In genomic region chr11:5499961-5500644, GRCm38 (mm10) we compare ENCODE assay signal across 14 mouse cellular contexts. TPM values are rescaled to one million over a fixed set of nuclear protein-coding genes. Genes with fewer than 3 reads are reported as not detected.
DNase-seq lines count a peak whose midpoint lies in the region; ATAC-seq and TF ChIP-seq lines count a peak whose summit lies in the region.
"Had no signal": no experiment of that assay in that cellular context is flagged by ENCODE, and none has a peak within 500 bp of the region (broad histone marks: within the 10 kb centered on the region; RNA-seq: fewer than 3 reads in every experiment).

No protein-coding gene starts in this region.

- no peak overlapping the region for H3K4me3 ChIP-seq in gastrocnemius, adult 2 months
- no peak overlapping the region for H3K4me3 ChIP-seq in CH12.LX (replicated peaks in 1 of 3; ENCODE audit: low read depth in 2 of 3, low read length in 2 of 3, poor library complexity in 1 of 3)
- H3K4me3 ChIP-seq in liver, embryonic 13.5 days (replicated peaks): no peak overlapping the region
- H3K4me3 ChIP-seq: heart, embryonic 12.5 days; limb, embryonic 15.5 days had no signal

- H3K36me3 ChIP-seq in CH12.LX (replicated peaks in 1 of 2; ENCODE audit: control insufficient read depth in 1 of 2, insufficient read depth in 1 of 2, low read length in 1 of 2): peaks cover 3 to 22% of the 10 kb centered on the region in 2 experiments
- H3K36me3 ChIP-seq in liver, embryonic 13.5 days: no peaks in the 10 kb centered on the region
- H3K36me3 ChIP-seq: heart, embryonic 12.5 days; limb, embryonic 15.5 days had no signal

- no peaks in the 10 kb centered on the region for H3K27me3 ChIP-seq in CH12.LX (replicated peaks)
- no peaks in the 10 kb centered on the region for H3K27me3 ChIP-seq in liver, embryonic 13.5 days
- H3K27me3 ChIP-seq: heart, embryonic 12.5 days; limb, embryonic 15.5 days had no signal

- no peak for TF ChIP-seq CTCF in gastrocnemius, adult 2 months (IDR thresholded peaks at IDR 0.05)
- TF ChIP-seq CTCF in CH12.LX (conservative IDR thresholded peaks at IDR 0.05 in 1 of 2, IDR thresholded peaks at IDR 0.05 in 1 of 2; ENCODE audit: low read depth in 2 of 2, low read length in 2 of 2): no peak

- TF ChIP-seq EP300 in CH12.LX (IDR thresholded peaks at IDR 0.05; ENCODE audit: low read length): peak; percentile 88

- intact Hi-C loops in gastrocnemius, adult 2 months (cut with DNase I): no loop called here

- no peak for DNase-seq in gastrocnemius, adult 2 months
- no peak for DNase-seq in gastrocnemius, adult 8-10 months (ENCODE audit: low spot score in 2 of 2)
- peak; percentile 37 for DNase-seq in CH12.LX (ENCODE audit: extremely low read depth)
- DNase-seq in liver, embryonic 13.5 days: no peak
- DNase-seq in thymus, adult 18-20 months: peak; percentile 61 to 79
- DNase-seq in MN1 (ENCODE audit: low spot score): no peak
- DNase-seq in cerebellum, adult 18-20 months: no peak
- DNase-seq in cerebellum, postnatal 10 days: no peak
- DNase-seq: adrenal gland, postnatal 10 days; gastrocnemius, postnatal 10 days; layer of hippocampus, postnatal 36 days had no signal

- H3K79me2 ChIP-seq in CH12.LX (replicated peaks; ENCODE audit: control insufficient read depth, extremely low read depth, insufficient read depth, poor library complexity, severe bottlenecking): no peaks in the 10 kb centered on the region

- no peak overlapping the region for H3K4me2 ChIP-seq in CH12.LX (ENCODE audit: insufficient read depth, low read depth, poor library complexity, severe bottlenecking)
- H3K4me2 ChIP-seq in liver, embryonic 13.5 days: 0 out of 2 replicates have a peak overlapping the region, but pooled peaks have one; percentile 31
- H3K4me2 ChIP-seq: heart, embryonic 12.5 days; hindbrain, embryonic 14.5 days; limb, embryonic 15.5 days had no signal

- WGBS in liver, embryonic 13.5 days (ENCODE audit: insufficient replicate concordance): 57% methylated on average over 11 of the region's 11 CpGs

- peaks cover 9% of the 10 kb centered on the region for H3K9me3 ChIP-seq in CH12.LX (replicated peaks; ENCODE audit: low read length)
- no peaks in the 10 kb centered on the region for H3K9me3 ChIP-seq in liver, embryonic 13.5 days (replicated peaks)
- H3K9me3 ChIP-seq: limb, embryonic 15.5 days had no signal

- TF ChIP-seq RAD21 in CH12.LX (IDR thresholded peaks at IDR 0.05; ENCODE audit: low read depth, low read length): no peak

- H3K9ac ChIP-seq in CH12.LX (ENCODE audit: insufficient read depth, low read depth): no peak overlapping the region
- peak overlapping the region; percentile 8; the same call in 1 of the 2 replicates for H3K9ac ChIP-seq in liver, embryonic 13.5 days
- H3K9ac ChIP-seq: heart, embryonic 12.5 days; hindbrain, embryonic 14.5 days; limb, embryonic 15.5 days had no signal

- ATAC-seq in liver, embryonic 13.5 days (ENCODE audit: low read depth): no peak

- dilution Hi-C loops in CH12.LX (cut with MboI; ENCODE audit: extremely low pct_ligation_motif_present, extremely low pct_unique_long_range_greater_than_20kb, low sequenced_read_pairs): no loop called here

- no peak for TF ChIP-seq POLR2A in CH12.LX (IDR thresholded peaks at IDR 0.05; ENCODE audit: low read depth, low read length)

- in situ Hi-C loops in CH12.LX (cut with MboI; ENCODE audit: low pct_ligation_motif_present, low pct_unique_long_range_greater_than_20kb, low sequenced_read_pairs): no loop called here

- H3K4me1 ChIP-seq in CH12.LX (ENCODE audit: control insufficient read depth in 1 of 2, insufficient read depth in 2 of 2): peaks cover 11 to 43% of the 10 kb centered on the region in 2 experiments
- H3K4me1 ChIP-seq in liver, embryonic 13.5 days (replicated peaks): peaks cover 31% of the 10 kb centered on the region
- H3K4me1 ChIP-seq: limb, embryonic 15.5 days had no signal

- H3K27ac ChIP-seq in gastrocnemius, adult 2 months: peak overlapping the region; percentile 50; the same call in 1 of the 2 replicates
- no peak overlapping the region for H3K27ac ChIP-seq in CH12.LX (ENCODE audit: insufficient read depth, low read depth)
- peak overlapping the region; percentile 77 for H3K27ac ChIP-seq in liver, embryonic 13.5 days
- H3K27ac ChIP-seq: hindbrain, embryonic 14.5 days; limb, embryonic 15.5 days had no signal

TF ChIP-seq in CH12.LX, 34 proteins besides CTCF, POLR2A, EP300 and RAD21:
- TF ChIP-seq TCF12 (IDR thresholded peaks at IDR 0.05; ENCODE audit: low read depth, low read length) (peak; percentile 96), CHD1 (IDR thresholded peaks at IDR 0.05; ENCODE audit: low read depth, low read length) (no peak), BHLHE40 (IDR thresholded peaks at IDR 0.05; ENCODE audit: low read depth, low read length) (peak; percentile 54), ZKSCAN1 (IDR thresholded peaks at IDR 0.05; ENCODE audit: borderline replicate concordance, low read depth, low read length) (no peak), SMC3 (IDR thresholded peaks at IDR 0.05; ENCODE audit: low read depth, low read length) (no peak), POLR2AphosphoS2 (IDR thresholded peaks at IDR 0.05; ENCODE audit: low read depth, low read length) (no peak), HCFC1 (IDR thresholded peaks at IDR 0.05; ENCODE audit: low read depth, low read length) (no peak), PAX5 (IDR thresholded peaks at IDR 0.05; ENCODE audit: low read length) (no peak), MAX (IDR thresholded peaks at IDR 0.05; ENCODE audit: low read length) (no peak), IRF4 (IDR thresholded peaks at IDR 0.05; ENCODE audit: low read depth, low read length) (peak; percentile 56; the same call in 1 of the 2 replicates), RCOR1 (conservative IDR thresholded peaks at IDR 0.05; ENCODE audit: low read depth, low read length) (peak; percentile 79; the same call in 1 of the 2 replicates), ETS1 (conservative IDR thresholded peaks at IDR 0.05; ENCODE audit: low read depth, low read length) (peak; percentile 21; the same call in 1 of the 2 replicates), MAZ (IDR thresholded peaks at IDR 0.05; ENCODE audit: low read depth, low read length) (no peak), UBTF (IDR thresholded peaks at IDR 0.05; ENCODE audit: low read depth, low read length) (no peak), ELF1 (IDR thresholded peaks at IDR 0.05; ENCODE audit: low read depth, low read length) (no peak), USF2 (conservative IDR thresholded peaks at IDR 0.05; ENCODE audit: low read depth, low read length) (no peak), ZC3H11A (IDR thresholded peaks at IDR 0.05; ENCODE audit: low read depth, low read length) (no peak), NRF1 (IDR thresholded peaks at IDR 0.05; ENCODE audit: low read depth, low read length) (no peak), JUN (IDR thresholded peaks at IDR 0.05; ENCODE audit: insufficient read depth, low read depth, low read length) (no peak), SIN3A (IDR thresholded peaks at IDR 0.05; ENCODE audit: low read length) (0 out of 2 replicates have a peak, but pooled peaks have one; percentile 47), ZMIZ1 (IDR thresholded peaks at IDR 0.05; ENCODE audit: low read depth, low read length) (no peak), TBP (conservative IDR thresholded peaks at IDR 0.05; ENCODE audit: low read depth, low read length) (no peak), MXI1 (IDR thresholded peaks at IDR 0.05; ENCODE audit: low read depth, low read length) (no peak; the same call in 1 of the 2 replicates), CHD2 (IDR thresholded peaks at IDR 0.05; ENCODE audit: low read length) (no peak; the same call in 1 of the 2 replicates), ZNF384 (IDR thresholded peaks at IDR 0.05; ENCODE audit: low read depth, low read length) (no peak), GABPA (IDR thresholded peaks at IDR 0.05; ENCODE audit: insufficient replicate concordance, low read depth, low read length) (no peak), MAFK (IDR thresholded peaks at IDR 0.05; ENCODE audit: insufficient replicate concordance, low read length) (no peak), KAT2A (IDR thresholded peaks at IDR 0.05; ENCODE audit: insufficient replicate concordance, low read length) (no peak), E2F4 (IDR thresholded peaks at IDR 0.05; ENCODE audit: insufficient replicate concordance, low read depth, low read length) (no peak), MEF2A (IDR thresholded peaks at IDR 0.05; ENCODE audit: borderline replicate concordance, low read depth, low read length) (peak; percentile 39; the same call in 1 of the 2 replicates), JUND (conservative IDR thresholded peaks at IDR 0.05; ENCODE audit: low read depth, low read length) (no peak), MYC (IDR thresholded peaks at IDR 0.05; ENCODE audit: low read depth, low read length) (no peak)

RNA-seq across cellular contexts. Expression of gene Xbp1, which starts 20.4 kb away (rescaled TPM):
- total RNA-seq in gastrocnemius, adult 2 months (2021): 10 to 100 TPM; 64.5 to 70.5 TPM
- 100 to 1,000 TPM in 1 of 4 experiments, 10 to 100 TPM in 3; 57.4 to 110 (median 72.7) TPM for total RNA-seq in gastrocnemius, adult 8-10 months (2022)
- 111 and 148 TPM in 2 replicates for total RNA-seq in CH12.LX (2012; rRNA removed)
- total RNA-seq in CH12.LX (2014; rRNA removed): 128 and 133 TPM in 2 replicates
- polyA plus RNA-seq in CH12.LX (2012; ENCODE audit: insufficient read length, low read depth): 108 and 131 TPM in 2 replicates
- polyA plus RNA-seq in liver, embryonic 13.5 days (2015; fragmentation: Nextera tagmentation; extraction: Ambion mirVana): 82.1 and 95.7 TPM in 2 replicates

RNA-seq across cellular contexts. Expression of gene Ccdc117, which starts 41.9 kb away (rescaled TPM):
- 10 to 100 TPM; 16.3 to 30.0 TPM for total RNA-seq in gastrocnemius, adult 2 months (2021)
- total RNA-seq in gastrocnemius, adult 8-10 months (2022): 10 to 100 TPM; 19.2 to 27.7 (median 24.0) TPM
- 27.0 and 31.8 TPM in 2 replicates for total RNA-seq in CH12.LX (2012; rRNA removed)
- 38.9 and 44.2 TPM in 2 replicates for total RNA-seq in CH12.LX (2014; rRNA removed)
- 24.1 and 24.3 TPM in 2 replicates for polyA plus RNA-seq in CH12.LX (2012; ENCODE audit: insufficient read length, low read depth)
- 8.6 and 11.4 TPM in 2 replicates for polyA plus RNA-seq in liver, embryonic 13.5 days (2015; fragmentation: Nextera tagmentation; extraction: Ambion mirVana)

RNA-seq across cellular contexts. Expression of gene Znrf3, which starts 55.5 kb away (rescaled TPM):
- total RNA-seq in gastrocnemius, adult 2 months (2021): 1 to 10 TPM; 5.7 to 6.9 TPM
- total RNA-seq in gastrocnemius, adult 8-10 months (2022): 1 to 10 TPM; 5.4 to 6.7 (median 6.3) TPM
- total RNA-seq in CH12.LX (2012; rRNA removed) (1.3 and 1.7 TPM in 2 replicates), CH12.LX (2014; rRNA removed) (0.93 and 1.1 TPM in 2 replicates)
- polyA plus RNA-seq in CH12.LX (2012; ENCODE audit: insufficient read length, low read depth): 2.0 and 2.7 TPM in 2 replicates
- 4.1 and 4.6 TPM in 2 replicates for polyA plus RNA-seq in liver, embryonic 13.5 days (2015; fragmentation: Nextera tagmentation; extraction: Ambion mirVana)

Comparison
In these comparisons a context has a peak if more than half of its experiments do, and no peak if none do; other contexts are left out.
1. DNase-seq: peak in CH12.LX (single experiment) and thymus, adult 18-20 months (2 of 2); none in gastrocnemius, adult 2 months (single experiment), gastrocnemius, adult 8-10 months (0 of 2), liver, embryonic 13.5 days (single experiment), MN1 (single experiment), cerebellum, adult 18-20 months (0 of 2) and cerebellum, postnatal 10 days (0 of 2).